Mouse (Mus musculus) limb, embryonic 11.5 days (tissue): ENCODE results near the gene Gabpb2. TPM values are rescaled to one million over a fixed set of nuclear protein-coding genes. Genes with fewer than 3 reads are reported as not detected.
A peak's percentile ranks its signal among the peaks of the same experiment; 100 is the strongest.

Experiments
- ATAC-seq: fragments of 200-750 bp; cut with Nextera tagmentation; 2 replicates; pipeline ENCODE4 v1.8.0; 2017; ENCODE audit warnings: low read depth; ENCODE audit not compliant: insufficient number of reproducible peaks, low FRiP score, low TSS enrichment
- DNase-seq: peaks from one replicate; pipeline ENCODE4 v3.0.0-alpha.2; 2015; ENCODE audit warnings: low spot score
- H3K27ac ChIP-seq: fragments of 300-500 bp; sonication (generic); replicated peaks from 2 replicates; pipeline ENCODE4 v1.5.1; 2014; ENCODE audit warnings: low read depth, mild to moderate bottlenecking, low read length
- H3K27me3 ChIP-seq: fragments of 300-500 bp; sonication (generic); 2 replicates; pipeline ENCODE4 v1.6.1; 2014; ENCODE audit warnings: mild to moderate bottlenecking, low read length, mixed read lengths; ENCODE audit not compliant: control insufficient read depth, insufficient read depth
- H3K36me3 ChIP-seq: fragments of 300-500 bp; sonication (generic); 2 replicates; pipeline ENCODE4 v1.6.1; 2014; ENCODE audit warnings: mild to moderate bottlenecking, low read length, moderate library complexity, mixed read lengths; ENCODE audit not compliant: control insufficient read depth, insufficient read depth
- H3K4me1 ChIP-seq: fragments of 300-500 bp; sonication (generic); 2 replicates; pipeline ENCODE4 v1.6.1; 2014; ENCODE audit warnings: low read length, mixed read lengths; ENCODE audit not compliant: control insufficient read depth, insufficient read depth
- H3K4me2 ChIP-seq: fragments of 300-500 bp; sonication (generic); 2 replicates; pipeline ENCODE4 v1.6.1; 2014; ENCODE audit warnings: low read depth, mild to moderate bottlenecking, moderate library complexity; ENCODE audit not compliant: severe bottlenecking
- H3K4me3 ChIP-seq: fragments of 300-500 bp; sonication (generic); 2 replicates; pipeline ENCODE4 v1.5.1; 2014; ENCODE audit warnings: low read depth, low read length
- H3K9ac ChIP-seq: fragments of 300-500 bp; sonication (generic); 2 replicates; pipeline ENCODE4 v1.6.1; 2014; ENCODE audit warnings: mild to moderate bottlenecking, low read length
- H3K9me3 ChIP-seq: fragments of 300-500 bp; sonication (generic); 2 replicates; pipeline ENCODE4 v1.6.1; 2016; ENCODE audit warnings: low read length; ENCODE audit not compliant: control insufficient read depth
- WGBS: fragments of 180-500 bp; shearing (Covaris S2); extraction: QIAGEN DNeasy Blood & Tissue Kit; methylation state at CpG from one replicate; pipeline ENCODE4 v1.1.7; 2014; 5-methylcytosine and 5-hydroxymethylcytosine counted together
- polyA plus RNA-seq: library from polyadenylated mRNA; unstranded; fragments of >200 nt; fragmentation: Nextera tagmentation; extraction: Ambion mirVana; gene quantifications from 2 replicates; pipeline ENCODE4 v1.2.1, GENCODE M21; 2014

Gene Gabpb2
- polyA plus RNA-seq: 8.7 and 8.9 TPM in 2 replicates

- Histone ChIP-seq H3K27ac (peak within 1 kb of the TSS; percentile 97), H3K9me3 (no peaks in the 10 kb centered on the region), H3K4me2 (peak within 1 kb of the TSS; percentile 53), H3K27me3 (no peaks in the 10 kb centered on the region), H3K36me3 (peaks cover 6% of the 10 kb centered on the region), H3K4me3 (peak within 1 kb of the TSS; percentile 54), H3K9ac (peak within 1 kb of the TSS; percentile 92), H3K4me1 (0 out of 2 replicates have a peak, but pooled peaks cover 5% of the 10 kb centered on the region)
- WGBS: under 1% methylated on average over 56 of the region's 56 CpGs
- peak; percentile 92 for ATAC-seq
- peak; percentile 99 for DNase-seq
Measured at GRCm38 (mm10) chr3:95217255-95218134, at the start of gene Gabpb2. Gene Gabpb2, minus strand, starts transcription at chr3:95217916.

GRCm38 (mm10) chr3:95266052-95266451, 48.3 kb upstream of the Gabpb2 start:
- no peaks in the 10 kb centered on the region for H3K4me1 ChIP-seq
- H3K4me2 ChIP-seq: no peak overlapping the region
- no peaks in the 10 kb centered on the region for H3K9me3 ChIP-seq
- WGBS: 97% methylated on average over 3 of the region's 3 CpGs
- ATAC-seq (no peak), DNase-seq (no peak)
- no peak overlapping the region for H3K27ac ChIP-seq
- H3K9ac ChIP-seq: no peak overlapping the region
- H3K27me3 ChIP-seq: no peaks in the 10 kb centered on the region
- no peak overlapping the region for H3K4me3 ChIP-seq
- H3K36me3 ChIP-seq: peaks cover 5% of the 10 kb centered on the region; the same call in 1 of the 2 replicates

GRCm38 (mm10) chr3:95264724-95265123, 47.0 kb upstream of the Gabpb2 start:
- no peak overlapping the region for H3K9ac ChIP-seq
- H3K9me3 ChIP-seq: no peaks in the 10 kb centered on the region
- WGBS: 91% methylated on average over 1 of the region's 1 CpGs
- no peaks in the 10 kb centered on the region for H3K4me1 ChIP-seq
- ATAC-seq (no peak), DNase-seq (no peak)
- no peaks in the 10 kb centered on the region for H3K27me3 ChIP-seq
- H3K36me3 ChIP-seq: peaks cover 8% of the 10 kb centered on the region
- H3K27ac ChIP-seq: no peak overlapping the region
- no peak overlapping the region for H3K4me3 ChIP-seq
- H3K4me2 ChIP-seq: no peak overlapping the region

- ATAC-seq: no peak
Measured at GRCm38 (mm10) chr3:95263089-95263739, 45.5 kb upstream of the Gabpb2 start.

GRCm38 (mm10) chr3:95261975-95262374, 44.3 kb upstream of the Gabpb2 start:
- Histone ChIP-seq H3K9me3 (no peaks in the 10 kb centered on the region), H3K27ac (no peak overlapping the region), H3K9ac (no peak overlapping the region), H3K4me2 (no peak overlapping the region), H3K4me1 (no peaks in the 10 kb centered on the region), H3K36me3 (peaks cover 7% of the 10 kb centered on the region), H3K27me3 (no peaks in the 10 kb centered on the region), H3K4me3 (no peak overlapping the region)
- DNase-seq (no peak), ATAC-seq (no peak)
- 92% methylated on average over 4 of the region's 4 CpGs for WGBS

More at GRCm38 (mm10) chr3:95263089-95263739, 45.5 kb upstream of the Gabpb2 start:
- Histone ChIP-seq H3K27ac (no peak overlapping the region), H3K9me3 (no peaks in the 10 kb centered on the region), H3K4me1 (no peaks in the 10 kb centered on the region), H3K4me3 (no peak overlapping the region), H3K4me2 (no peak overlapping the region), H3K27me3 (no peaks in the 10 kb centered on the region), H3K36me3 (peaks cover 8% of the 10 kb centered on the region), H3K9ac (no peak overlapping the region)
- DNase-seq: peak; percentile 82
- WGBS: 45% methylated on average over 11 of the region's 11 CpGs

- H3K9me3 ChIP-seq: no peaks in the 10 kb centered on the region
- no peak overlapping the region for H3K9ac ChIP-seq
- ATAC-seq: no peak
- no peak overlapping the region; the same call in 1 of the 2 replicates for H3K4me2 ChIP-seq
- H3K27me3 ChIP-seq: no peaks in the 10 kb centered on the region
- H3K4me1 ChIP-seq: no peaks in the 10 kb centered on the region
- H3K4me3 ChIP-seq: no peak overlapping the region
- DNase-seq: no peak
- 82% methylated on average over 5 of the region's 5 CpGs for WGBS
- H3K36me3 ChIP-seq: peaks cover 9% of the 10 kb centered on the region
- H3K27ac ChIP-seq: no peak overlapping the region
Measured at GRCm38 (mm10) chr3:95256931-95257330, 39.2 kb upstream of the Gabpb2 start.

GRCm38 (mm10) chr3:95250783-95251424, 33.2 kb upstream of the Gabpb2 start, which contains the start of gene Bnipl:
Gene Bnipl, minus strand, starts transcription at chr3:95251193.
- Histone ChIP-seq H3K27me3 (no peaks in the 10 kb centered on the region), H3K9me3 (no peaks in the 10 kb centered on the region), H3K36me3 (no peaks in the 10 kb centered on the region), H3K9ac (peak within 1 kb of the TSS; percentile 17; the same call in 1 of the 2 replicates), H3K4me3 (no peak within 1 kb of the TSS), H3K4me1 (no peaks in the 10 kb centered on the region), H3K4me2 (no peak within 1 kb of the TSS), H3K27ac (no peak within 1 kb of the TSS)
- WGBS: 43% methylated on average over 7 of the region's 7 CpGs
- no peak for DNase-seq
- ATAC-seq: no peak

GRCm38 (mm10) chr3:95250361-95250760, 32.6 kb upstream of the Gabpb2 start:
- no peaks in the 10 kb centered on the region for H3K9me3 ChIP-seq

More at GRCm38 (mm10) chr3:95250361-95250760, 32.6 kb upstream of the Gabpb2 start:
- Histone ChIP-seq H3K27ac (no peak overlapping the region), H3K27me3 (no peaks in the 10 kb centered on the region), H3K36me3 (no peaks in the 10 kb centered on the region), H3K9ac (no peak overlapping the region; the same call in 1 of the 2 replicates), H3K4me3 (no peak overlapping the region), H3K4me1 (no peaks in the 10 kb centered on the region), H3K4me2 (no peak overlapping the region)
- WGBS: 73% methylated on average over 5 of the region's 5 CpGs
- DNase-seq (no peak), ATAC-seq (no peak)
